Mouse (Mus musculus) layer of hippocampus, postnatal 25 days (tissue): ENCODE data around the gene Cma2. TPM values are rescaled to one million over a fixed set of nuclear protein-coding genes. Genes with fewer than 3 reads are reported as not detected.
"Not testable (repeated sequence)": the region's sequence is repeated elsewhere in the genome, so short reads cannot be mapped to it uniquely, and the experiment has no call there.

Experiments
- DNase-seq, 2 experiments: peaks; one replicate each; pipeline ENCODE4 v3.0.0; 2022; ENCODE audit warnings: mixed read lengths in 2 of 2, low spot score in 1 of 2; ENCODE audit errors: extremely low spot score in 1 of 2
- total RNA-seq, 2 experiments: library from RNA; stranded (reverse); gene quantifications; 2 replicates each; pipeline ENCODE4 v1.2.3; 2021

Gene Cma2
- total RNA-seq, 2 experiments from 2014 or later, result not detected

DNA sequence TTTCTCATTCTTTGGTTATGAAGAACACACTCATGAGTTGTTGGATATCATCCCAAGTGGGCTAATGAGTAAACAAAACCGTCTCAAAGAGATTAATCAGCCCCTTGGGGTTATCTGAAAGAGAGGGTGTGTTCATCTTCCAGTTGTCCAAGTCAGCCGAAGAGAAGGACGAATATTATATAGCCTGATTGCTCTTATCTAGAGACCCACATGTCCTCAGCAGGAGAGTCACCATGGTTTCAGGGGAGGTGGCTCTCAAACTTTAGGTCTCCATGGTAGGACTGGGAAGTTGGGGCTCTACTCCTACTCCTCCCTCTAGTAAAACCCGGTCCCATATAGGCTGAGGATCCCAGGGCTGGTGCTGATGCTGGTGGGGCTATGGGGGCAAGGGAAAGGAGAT is 70.5 kb downstream of the Cma2 start:
- DNase-seq, result not testable (repeated sequence)

Other genes with a start within 250 kb of the Cma2 start
- under 1 TPM; 0.17 to 0.23 TPM for gene Tgm1, start 237.1 kb upstream of the Cma2 start, total RNA-seq
- 10 to 100 TPM; 40.1 to 45.0 TPM for gene Rabggta, start 228.7 kb upstream of the Cma2 start, total RNA-seq
- gene Dhrs1, start 205.3 kb upstream of the Cma2 start, total RNA-seq, result 10 to 100 TPM; 78.3 to 94.9 TPM
- 10 to 100 TPM; 13.4 to 13.6 TPM for gene Nop9, start 205.3 kb upstream of the Cma2 start, total RNA-seq
- gene Cideb, start 192.5 kb upstream of the Cma2 start, total RNA-seq, result 1 to 10 TPM; 1.4 to 2.1 TPM
- gene Ltb4r2, start 189.6 kb upstream of the Cma2 start, total RNA-seq, result under 1 TPM; 0.10 to 0.19 TPM
- under 1 TPM in 1 of 2 experiments, not detected in 1; 0.32 TPM for gene Ltb4r1, start 185.0 kb upstream of the Cma2 start, total RNA-seq
- gene Adcy4, start 166.9 kb upstream of the Cma2 start, total RNA-seq, result 1 to 10 TPM; 3.9 to 5.9 TPM
- 1 to 10 TPM in 1 of 2 experiments, under 1 TPM in 1; 0.61 to 1.2 TPM for gene Ripk3, start 162.1 kb upstream of the Cma2 start, total RNA-seq
- gene Nfatc4, start 127.8 kb upstream of the Cma2 start, total RNA-seq, result 1 to 10 TPM; 1.6 to 3.9 TPM
- gene Nynrin, start 97.0 kb upstream of the Cma2 start, total RNA-seq, result 10 to 100 TPM in 1 of 2 experiments, 1 to 10 TPM in 1; 8.5 to 10.7 TPM
- 1 to 10 TPM in 1 of 2 experiments, under 1 TPM in 1; 0.42 to 1.4 TPM for gene Cbln3, start 66.6 kb upstream of the Cma2 start, total RNA-seq
- 10 to 100 TPM; 10.5 to 12.1 TPM for gene Khnyn, start 66.0 kb upstream of the Cma2 start, total RNA-seq
- gene Sdr39u1, start 50.7 kb upstream of the Cma2 start, total RNA-seq, result 10 to 100 TPM; 74.9 to 79.0 TPM
- under 1 TPM in 1 of 2 experiments, not detected in 1; 0.59 TPM for gene Cma1, start 6.3 kb upstream of the Cma2 start, total RNA-seq
- not detected for gene Mcpt1, start 67.0 kb downstream of the Cma2 start, total RNA-seq
- not detected for gene Mcpt9, start 79.5 kb downstream of the Cma2 start, total RNA-seq
- gene Mcpt2, start 91.1 kb downstream of the Cma2 start, total RNA-seq, result not detected
- 1 to 10 TPM in 1 of 2 experiments, not detected in 1; 1.1 TPM for gene Mcpt4, start 111.3 kb downstream of the Cma2 start, total RNA-seq
- gene Mcpt8, start 134.3 kb downstream of the Cma2 start, total RNA-seq, result not detected
- not detected for gene Ctsg, start 151.6 kb downstream of the Cma2 start, total RNA-seq
- not detected for gene Gzme, start 169.6 kb downstream of the Cma2 start, total RNA-seq
- not detected for gene Gzmd, start 181.6 kb downstream of the Cma2 start, total RNA-seq
- not detected for gene Gzmg, start 208.6 kb downstream of the Cma2 start, total RNA-seq
- not detected for gene Gzmn, start 223.6 kb downstream of the Cma2 start, total RNA-seq